Mouse (Mus musculus) right cerebral cortex, postnatal 36 days (tissue): ENCODE data around the gene Opa1.

Experiments
- DNase-seq, 2 experiments: peaks; one replicate each; pipeline ENCODE4 v3.0.0; 2022; ENCODE audit warnings: low spot score in 2 of 2, mixed read lengths in 1 of 2

Opa1 gene

DNA sequence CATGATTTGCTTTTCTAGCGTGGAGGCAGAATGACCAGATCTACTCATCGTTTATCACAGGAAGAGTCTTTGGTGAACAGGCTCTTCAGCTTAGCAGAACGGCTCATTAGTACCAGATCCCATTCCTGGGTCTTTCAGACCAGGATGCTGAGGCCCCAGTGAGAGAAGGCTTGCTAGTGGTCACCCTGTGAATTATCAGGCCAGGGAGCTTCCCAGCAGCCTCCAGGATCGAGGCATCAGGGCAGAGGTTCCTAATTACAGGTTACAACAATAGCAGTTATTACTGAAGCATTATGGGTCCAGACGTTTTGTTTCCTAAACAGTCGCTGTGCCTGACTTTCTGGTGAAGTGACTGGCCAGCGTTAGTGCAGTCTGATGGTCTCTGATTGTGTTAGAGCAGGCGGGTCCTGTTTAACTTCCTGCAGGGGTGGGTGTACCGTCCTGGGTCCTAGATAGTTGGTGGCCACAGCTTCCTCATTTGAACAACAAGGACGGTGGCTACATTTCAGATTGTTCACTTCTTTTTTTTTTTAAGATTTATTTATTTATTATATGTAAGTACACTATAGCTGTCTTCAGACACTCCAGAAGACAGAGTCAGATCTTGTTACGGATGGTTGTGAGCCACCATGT is 110.2 kb downstream of the Opa1 start:
- DNase-seq, result no peak

DNA sequence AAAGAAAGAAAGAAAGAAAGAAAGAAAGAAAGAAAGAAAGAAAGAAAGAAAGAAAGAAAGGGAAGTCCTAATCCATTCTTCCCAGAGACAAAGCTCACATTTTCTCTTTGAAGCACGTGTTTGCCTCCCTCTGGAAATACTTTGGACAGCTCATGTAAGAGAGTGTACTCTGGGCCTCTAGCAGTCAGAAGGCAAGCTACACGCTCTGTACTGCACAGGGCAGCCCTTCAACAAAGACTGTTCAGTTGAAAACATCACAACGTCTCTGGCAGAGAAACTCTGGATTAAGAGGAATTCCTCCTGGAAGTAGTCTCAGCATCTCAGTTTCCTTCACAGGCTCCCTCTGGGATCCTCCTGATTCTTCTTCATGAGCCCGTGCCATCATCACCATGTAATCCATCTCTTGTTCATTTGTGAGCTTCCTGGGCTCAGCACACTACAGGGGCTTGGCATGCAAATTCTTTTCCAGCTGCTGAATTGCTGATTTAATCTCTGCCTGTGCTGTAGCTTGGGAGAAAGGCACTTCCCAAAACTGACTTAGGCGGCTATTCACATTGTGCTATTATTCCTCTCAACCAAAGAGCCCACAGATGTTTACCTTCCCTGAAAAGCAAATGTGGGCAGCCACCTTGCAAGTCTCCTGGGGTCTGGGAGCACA is 114.0 kb downstream of the Opa1 start:
- no peak for DNase-seq

DNA sequence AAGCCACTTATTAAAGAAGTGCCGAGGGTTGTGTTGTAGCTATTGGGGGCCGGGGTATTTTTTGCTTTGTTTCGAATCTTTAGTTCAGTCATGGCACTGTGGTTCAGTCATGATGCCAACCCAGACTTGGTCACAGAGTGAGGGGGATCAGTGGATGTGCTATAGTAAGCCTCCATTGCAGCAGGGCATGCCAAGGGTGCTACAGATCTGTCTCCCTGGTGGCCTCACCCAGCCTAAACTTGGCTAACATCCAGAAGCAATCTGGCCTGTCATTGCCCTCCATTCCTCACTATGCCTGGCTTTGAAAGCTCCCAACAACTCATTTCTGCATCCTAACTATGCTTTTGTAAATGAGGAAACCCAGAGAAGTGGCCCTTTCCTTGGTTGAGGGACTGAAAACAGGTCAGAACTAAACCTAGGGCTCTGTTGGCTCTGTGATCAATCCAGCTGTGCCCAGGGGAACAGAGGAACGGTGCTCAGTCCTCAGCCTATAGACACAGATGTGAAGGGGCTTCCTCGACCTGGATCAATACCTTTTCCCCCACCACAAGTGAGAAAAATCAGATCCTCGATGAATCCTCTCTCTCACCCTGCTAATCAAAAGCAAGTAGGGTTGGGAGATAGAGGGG is 114.8 kb downstream of the Opa1 start:
- DNase-seq, result no peak

DNA sequence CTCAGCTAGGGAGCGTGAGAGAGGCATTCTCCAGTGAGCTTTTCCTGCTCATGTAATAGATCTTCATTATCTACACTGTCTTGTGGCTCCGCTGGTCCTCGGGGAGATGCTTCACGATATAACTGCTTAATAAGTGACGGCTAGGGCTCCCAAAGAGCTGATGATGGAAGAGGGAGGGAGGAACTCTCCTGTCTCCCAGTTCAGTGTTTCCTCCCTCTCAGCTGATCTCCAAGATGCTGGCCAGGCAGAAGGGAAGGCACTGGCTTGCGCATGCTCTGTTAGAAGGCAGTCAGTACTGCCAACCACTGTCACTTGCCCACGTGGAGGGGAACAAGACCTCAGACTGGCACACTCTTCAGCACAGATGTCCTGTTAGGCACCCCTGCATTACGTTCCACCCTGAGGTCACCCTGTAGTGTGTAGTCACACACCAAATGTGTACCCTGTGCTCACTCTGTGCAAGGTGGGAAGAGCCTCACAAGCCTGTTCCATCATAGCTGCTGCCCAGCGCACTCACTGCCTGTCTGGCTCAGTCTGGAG is 115.4 kb downstream of the Opa1 start:
- DNase-seq, result no peak
